Mouse (Mus musculus): ENCODE measurements around the gene Macrod2. TPM values are rescaled to one million over a fixed set of nuclear protein-coding genes. Genes with fewer than 3 reads are reported as not detected.
A peak's percentile ranks its signal among the peaks of the same experiment; 100 is the strongest.

Gene Macrod2
- total RNA-seq, 2 experiments from 2014 or later, result 69.6 to 70.8 TPM

DNA sequence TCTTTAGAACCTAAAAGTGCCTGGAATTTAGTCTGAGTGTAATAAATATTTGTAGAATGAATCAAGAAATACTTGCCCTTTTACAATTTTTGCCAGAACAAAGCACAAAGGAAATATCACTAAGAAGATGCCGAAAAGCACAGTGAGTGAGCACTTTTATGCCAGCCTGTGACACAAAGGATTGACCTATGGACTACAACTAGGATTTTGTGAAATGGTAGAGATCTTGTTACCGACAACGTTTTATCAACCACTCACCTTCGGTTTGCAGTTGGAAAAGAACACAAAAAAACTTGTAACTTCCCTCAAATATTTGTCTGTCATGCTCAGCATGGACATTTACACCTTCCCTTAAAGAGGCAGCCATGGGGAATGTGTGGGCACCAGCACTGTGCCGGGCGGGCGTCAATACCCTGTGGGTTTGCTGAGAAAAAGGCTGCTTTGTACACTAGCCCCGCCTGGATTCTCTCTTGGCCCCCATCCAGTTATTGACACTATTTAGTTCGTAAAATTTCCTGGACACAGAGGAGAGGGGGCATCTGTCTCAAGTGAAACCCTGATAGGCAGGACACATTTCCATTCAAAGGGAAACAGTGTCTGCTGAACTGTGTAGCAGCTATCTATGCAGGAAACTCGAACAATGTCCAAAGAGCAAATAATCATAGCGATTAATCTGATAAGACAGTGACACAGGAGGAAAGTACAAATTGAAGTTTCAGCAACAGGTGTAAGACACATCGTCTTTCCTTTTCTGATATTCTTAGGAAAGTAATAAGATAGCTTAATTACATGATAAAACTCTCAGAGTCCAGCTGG, 368.2 kb downstream of the Macrod2 start:
- intact Hi-C loops (cut with DNase I), result no loop called here
- peak in 1 of 2 experiments; percentile 18 for DNase-seq (ENCODE audit: extremely low spot score in 1 of 2, low spot score in 2 of 2)

DNA sequence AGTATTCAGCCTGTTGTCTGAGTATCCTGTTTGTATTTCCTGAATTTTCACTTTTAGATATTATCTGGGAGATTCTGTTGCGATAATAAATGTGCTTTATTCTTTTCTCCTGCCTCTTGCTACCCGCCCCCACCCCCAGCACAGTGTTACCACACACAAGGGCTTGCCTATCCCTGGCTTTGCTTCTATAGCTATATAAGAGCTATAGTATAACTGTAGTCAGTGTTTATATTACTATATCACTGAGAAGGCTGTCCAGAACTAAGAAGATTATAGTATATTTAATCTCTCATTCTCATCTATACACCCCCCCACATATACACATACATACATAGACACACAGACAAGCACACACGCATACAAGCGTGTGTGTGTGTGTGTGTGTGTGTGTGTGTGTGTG, 374.4 kb downstream of the Macrod2 start:
- DNase-seq (ENCODE audit: extremely low spot score in 1 of 2, low spot score in 2 of 2), result no peak
- intact Hi-C loops (cut with DNase I), result no loop called here

DNA sequence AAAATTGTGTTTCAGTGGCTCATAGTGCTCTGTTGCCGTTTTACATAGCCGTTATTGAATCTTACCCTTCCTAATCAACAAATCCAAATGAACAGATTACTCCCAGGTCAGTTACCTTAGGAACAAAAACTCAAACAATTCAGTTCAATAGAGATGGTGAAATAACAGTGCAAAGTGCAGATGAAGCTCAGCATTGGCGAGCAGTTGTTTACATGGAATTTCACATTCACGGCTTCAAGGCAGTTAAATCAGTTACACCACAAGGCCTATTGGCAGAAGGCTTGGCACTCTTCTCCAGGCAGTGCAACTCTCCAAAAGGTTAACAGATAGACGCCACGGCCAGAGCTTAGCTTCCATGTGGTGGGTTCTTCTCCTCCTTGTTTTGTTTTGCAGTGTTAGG, 377.7 kb downstream of the Macrod2 start:
- intact Hi-C loops (cut with DNase I), result no loop called here
- no peak for DNase-seq (ENCODE audit: extremely low spot score in 1 of 2, low spot score in 2 of 2)

DNA sequence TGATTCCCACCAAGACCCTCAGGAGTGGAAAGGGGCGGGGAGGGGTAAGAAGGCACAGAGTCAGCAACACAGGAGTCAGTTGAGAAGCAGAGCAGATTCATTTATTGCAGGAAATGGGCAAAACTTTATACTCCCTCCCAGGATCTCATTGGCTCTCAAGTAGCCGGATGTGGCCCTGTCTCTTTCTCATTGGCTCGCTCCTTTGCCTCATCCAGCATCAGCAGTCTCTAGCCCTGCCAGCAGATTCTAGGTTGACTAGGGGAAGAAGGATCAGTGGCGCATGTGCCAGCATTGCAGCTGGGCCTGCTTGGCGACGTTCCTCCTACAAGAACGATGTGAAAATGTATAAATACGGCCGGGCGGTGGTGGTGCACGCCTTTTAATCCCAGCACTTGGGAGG, 378.3 kb downstream of the Macrod2 start:
- intact Hi-C loops (cut with DNase I), result no loop called here
- peak in 1 of 2 experiments; percentile 17 for DNase-seq (ENCODE audit: extremely low spot score in 1 of 2, low spot score in 2 of 2)

DNA sequence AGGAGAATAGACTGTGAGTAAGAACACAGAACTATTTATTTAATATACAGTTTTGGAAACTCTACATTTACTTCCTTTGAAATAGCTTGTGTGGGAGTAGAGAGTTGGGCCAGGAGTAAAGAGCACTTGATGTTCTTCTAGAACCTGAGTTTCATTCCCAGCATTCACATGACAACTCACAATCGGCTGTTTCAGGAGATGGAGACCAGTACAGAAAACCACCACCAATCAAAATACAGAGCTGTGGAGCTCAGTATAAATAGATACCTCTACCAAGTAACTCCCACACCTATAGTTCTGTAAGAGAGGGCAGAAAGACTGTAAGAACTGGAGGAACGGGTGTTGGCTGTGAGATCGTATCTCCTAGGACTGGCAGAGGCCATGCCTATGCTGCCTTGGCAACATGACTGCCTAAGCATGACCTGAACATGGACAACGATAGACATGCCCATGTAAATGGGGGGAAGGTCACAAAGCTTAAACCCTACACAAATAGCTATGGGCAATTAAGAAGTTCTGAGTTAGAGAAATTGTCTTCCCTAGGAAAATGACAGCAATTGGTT, 379.8 kb downstream of the Macrod2 start:
- no peak for DNase-seq (ENCODE audit: extremely low spot score in 1 of 2, low spot score in 2 of 2)
- intact Hi-C loops (cut with DNase I), result no loop called here

DNA sequence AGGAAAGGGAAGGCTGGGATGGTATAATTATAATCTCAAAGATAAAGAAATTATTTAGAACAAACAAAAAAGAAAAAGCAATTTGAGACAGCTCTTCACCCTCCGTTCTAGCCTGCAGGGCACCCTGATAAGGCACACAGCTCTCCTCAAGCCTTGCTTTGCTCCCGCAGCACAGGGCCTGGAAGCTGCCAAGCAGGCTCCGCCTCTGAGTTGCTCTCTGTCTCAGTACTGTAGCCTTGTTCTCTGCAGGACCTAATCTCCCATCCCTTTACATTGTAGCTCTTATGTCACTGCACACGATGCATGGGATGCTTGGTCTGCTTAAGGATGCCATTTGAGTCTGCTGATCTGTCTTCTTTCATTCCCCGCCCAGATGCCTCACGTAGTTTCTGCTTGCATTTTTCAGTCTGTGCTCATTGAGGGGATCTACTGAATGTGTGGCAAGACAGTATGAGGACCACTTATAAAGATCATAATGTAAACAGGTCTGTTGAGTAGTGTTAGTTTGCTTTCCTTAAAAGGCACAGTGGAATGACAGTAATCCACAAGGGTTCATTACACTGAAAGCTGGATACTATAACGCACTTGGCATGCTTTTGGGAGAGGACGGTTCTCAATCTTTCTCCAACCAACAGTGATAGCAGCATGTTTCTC, 380.5 kb downstream of the Macrod2 start:
- no peak for DNase-seq (ENCODE audit: extremely low spot score in 1 of 2, low spot score in 2 of 2)
- intact Hi-C loops (cut with DNase I), result no loop called here

DNA sequence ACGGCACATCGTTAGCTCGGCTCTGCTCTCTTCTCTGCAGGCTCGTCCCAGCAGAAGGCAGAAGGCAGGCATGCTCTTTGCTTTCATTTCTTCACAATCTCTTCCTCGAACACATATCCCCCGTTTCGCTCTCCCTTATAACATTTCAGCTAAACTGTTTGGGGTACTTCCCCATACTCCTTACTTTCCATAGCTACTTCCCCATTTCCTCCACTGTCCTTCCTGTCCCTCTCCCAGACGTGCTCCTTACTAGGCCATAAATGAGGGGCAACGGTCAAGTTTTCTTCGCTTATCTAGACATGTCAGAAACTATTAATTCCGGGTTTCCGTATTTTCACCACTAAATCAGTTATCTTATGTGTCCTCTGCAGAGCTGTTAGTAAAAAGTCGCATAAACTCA, 383.1 kb downstream of the Macrod2 start:
- no peak for DNase-seq (ENCODE audit: extremely low spot score in 1 of 2, low spot score in 2 of 2)
- intact Hi-C loops (cut with DNase I), result no loop called here

DNA sequence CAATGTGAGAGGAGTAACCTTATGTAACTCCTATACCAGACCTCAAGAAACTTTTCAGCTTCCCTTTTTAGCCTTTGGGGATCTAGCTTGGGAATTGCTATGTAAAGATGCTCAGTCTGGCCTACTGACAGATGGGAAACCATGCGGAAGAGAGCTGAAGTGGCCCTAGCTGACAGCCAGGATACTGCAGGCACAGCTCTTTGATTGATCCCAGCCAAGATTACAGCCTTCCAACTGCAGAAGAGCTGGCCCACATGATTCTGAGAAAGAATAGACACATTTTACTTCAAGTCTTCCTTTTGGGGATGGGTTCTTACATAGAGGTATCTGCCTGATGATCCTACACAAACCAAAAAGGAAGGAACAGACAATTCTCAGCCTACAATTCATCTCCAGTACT, 387.9 kb downstream of the Macrod2 start:
- DNase-seq (ENCODE audit: extremely low spot score in 1 of 2, low spot score in 2 of 2), result peak in 1 of 2 experiments; percentile 12

DNA sequence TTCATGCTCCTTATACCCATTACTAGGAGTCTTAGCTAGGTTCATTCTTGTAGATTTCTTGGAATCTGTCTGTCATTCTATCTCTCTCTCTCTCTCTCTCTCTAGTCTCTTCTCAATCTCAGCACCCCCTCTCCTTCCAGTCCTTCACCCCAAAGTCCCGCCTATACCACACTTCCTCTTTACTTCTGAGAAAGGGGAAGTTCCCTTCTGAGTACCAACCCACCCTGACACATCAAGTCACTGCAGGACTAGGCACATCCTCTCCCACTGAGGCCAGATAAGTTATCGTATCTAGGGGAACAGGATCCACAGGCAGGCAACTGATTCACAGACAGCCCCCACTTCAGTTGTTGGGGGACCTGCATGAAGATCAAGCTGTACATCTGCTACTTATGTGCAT, 389.5 kb downstream of the Macrod2 start:
- intact Hi-C loops (cut with DNase I), result no loop called here
- no peak for DNase-seq (ENCODE audit: extremely low spot score in 1 of 2, low spot score in 2 of 2)

More for the DNA sequence above, 387.9 kb downstream of the Macrod2 start:
- intact Hi-C loops (cut with DNase I), result no loop called here

DNA sequence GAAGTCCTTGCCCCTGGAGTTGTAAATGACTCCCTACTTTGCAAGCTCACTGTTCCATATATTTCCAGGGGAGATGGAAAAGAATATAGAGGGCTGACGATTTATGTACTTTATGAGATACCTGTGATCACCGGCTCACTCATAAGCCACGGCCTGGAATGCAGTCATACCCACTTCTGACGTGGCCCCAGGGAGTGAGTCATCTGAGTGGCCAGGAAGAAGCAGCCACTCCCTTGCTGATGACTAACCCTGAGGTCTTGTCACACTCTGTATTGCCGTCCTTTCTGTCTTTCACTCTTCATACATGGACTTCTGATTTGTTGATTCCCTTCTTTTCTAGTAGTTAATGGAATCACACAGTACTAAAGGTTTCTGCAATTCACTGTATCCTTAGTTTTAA, 395.3 kb downstream of the Macrod2 start:
- DNase-seq (ENCODE audit: extremely low spot score in 1 of 2, low spot score in 2 of 2), result no peak
- intact Hi-C loops (cut with DNase I), result no loop called here

DNA sequence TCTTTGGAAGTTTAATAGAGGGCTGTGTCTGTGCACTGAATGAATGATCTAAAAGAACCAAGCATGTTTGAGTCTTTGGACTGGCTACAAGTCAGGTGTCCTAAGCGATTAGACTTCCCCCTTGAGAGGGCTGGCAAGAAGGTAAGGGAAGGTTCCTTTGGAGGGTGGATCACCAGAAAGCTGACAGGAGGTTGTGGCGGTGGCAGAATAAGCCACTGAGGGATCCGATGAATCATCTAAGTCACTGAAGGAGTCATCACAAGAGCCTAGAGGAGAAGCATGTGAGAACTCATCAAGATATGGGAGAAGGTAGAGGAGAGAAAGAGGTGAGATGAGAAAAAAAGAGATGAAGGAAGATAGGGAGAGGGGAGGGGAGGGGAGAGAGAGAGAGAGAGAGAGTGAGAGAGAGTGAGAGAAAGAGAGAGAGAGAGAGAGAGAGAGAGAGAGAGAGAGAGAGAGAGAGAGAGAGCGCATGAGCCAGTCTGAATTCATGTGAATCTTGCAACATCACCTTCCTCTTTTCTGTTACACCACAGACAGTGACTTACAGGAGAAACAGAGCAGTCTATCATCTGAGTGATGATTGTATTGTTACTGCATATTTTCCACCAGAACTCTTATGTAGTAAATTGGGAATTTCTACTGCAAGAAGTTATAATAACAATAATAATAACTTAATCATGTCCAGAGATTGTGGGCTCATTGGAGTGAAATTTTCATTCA, 398.9 kb downstream of the Macrod2 start:
- intact Hi-C loops (cut with DNase I), result no loop called here

DNA sequence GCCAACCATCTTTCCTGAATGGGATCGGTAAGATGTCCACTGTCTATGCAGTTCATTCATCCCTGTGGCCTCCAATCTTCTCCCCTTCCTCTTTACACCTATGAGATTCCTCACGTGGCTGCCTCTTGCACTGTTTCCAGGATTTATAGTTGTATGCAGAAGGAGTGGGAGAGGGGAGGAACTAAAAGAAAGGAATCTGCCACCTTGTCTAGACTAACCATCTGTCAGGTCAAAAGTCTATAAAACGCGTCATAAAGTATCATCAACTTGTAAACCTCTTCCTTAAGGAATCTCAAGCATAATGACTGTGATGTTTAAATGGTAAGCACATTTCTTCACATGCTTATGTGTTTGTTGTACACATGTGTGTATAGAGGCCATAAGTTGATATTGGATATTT, 416.6 kb downstream of the Macrod2 start:
- no peak for DNase-seq (ENCODE audit: extremely low spot score in 1 of 2, low spot score in 2 of 2)
- intact Hi-C loops (cut with DNase I), result no loop called here

More for the DNA sequence above, 398.9 kb downstream of the Macrod2 start:
- DNase-seq (ENCODE audit: extremely low spot score in 1 of 2, low spot score in 2 of 2), result no peak

DNA sequence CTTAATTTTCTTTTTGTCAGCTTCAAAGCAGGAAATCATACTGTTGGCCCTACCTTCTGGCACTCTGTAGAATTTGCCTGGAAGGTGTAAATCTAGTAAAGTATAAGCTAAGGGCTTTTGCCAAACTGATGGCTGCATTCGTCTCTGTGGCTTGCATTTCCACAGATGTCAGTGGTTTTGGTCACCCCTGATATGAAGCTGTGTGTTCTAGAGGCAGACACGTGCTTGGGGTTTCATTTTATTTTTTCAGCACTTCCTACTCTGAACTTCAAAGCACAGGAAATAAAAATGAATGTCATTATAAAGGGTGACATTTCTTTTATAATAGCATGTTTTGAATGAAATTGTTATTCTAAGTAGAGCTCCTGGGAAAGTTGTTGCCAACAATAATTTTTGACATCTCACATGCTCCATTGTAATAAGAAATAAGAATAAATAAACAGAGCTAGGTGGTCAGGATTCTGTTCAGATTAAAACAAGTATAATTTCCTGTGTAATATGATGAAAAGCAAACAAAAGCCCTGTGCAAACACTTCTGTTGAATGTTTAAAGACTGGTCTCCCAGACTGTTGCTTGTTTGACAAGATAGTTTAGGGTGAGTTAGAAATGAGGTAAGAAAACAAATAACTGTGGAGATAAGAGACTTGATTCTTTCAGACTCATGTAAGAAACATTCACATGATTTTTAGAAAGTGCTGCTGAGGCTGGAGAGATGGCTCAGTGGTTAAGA, 424.4 kb downstream of the Macrod2 start:
- no peak for DNase-seq (ENCODE audit: extremely low spot score in 1 of 2, low spot score in 2 of 2)
- intact Hi-C loops (cut with DNase I), result no loop called here

DNA sequence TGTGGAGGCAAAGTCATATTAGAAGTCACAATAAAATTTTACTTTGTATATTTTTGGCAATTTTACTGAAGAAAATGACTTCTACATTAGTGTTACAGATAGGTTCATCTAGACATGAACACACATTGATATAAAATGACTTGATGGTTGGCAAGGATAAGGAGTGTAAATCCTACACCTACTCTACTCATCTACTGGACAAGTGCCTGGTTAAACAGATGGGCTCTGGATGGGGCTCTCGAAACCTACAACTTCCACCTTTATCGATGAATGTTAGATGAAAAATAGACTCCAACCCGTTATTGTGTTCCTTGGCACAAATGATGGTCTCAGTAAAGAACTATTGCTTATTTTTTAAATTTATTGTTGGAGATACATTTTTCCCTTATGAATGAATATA, 427.3 kb downstream of the Macrod2 start:
- intact Hi-C loops (cut with DNase I), result no loop called here
- no peak for DNase-seq (ENCODE audit: extremely low spot score in 1 of 2, low spot score in 2 of 2)

DNA sequence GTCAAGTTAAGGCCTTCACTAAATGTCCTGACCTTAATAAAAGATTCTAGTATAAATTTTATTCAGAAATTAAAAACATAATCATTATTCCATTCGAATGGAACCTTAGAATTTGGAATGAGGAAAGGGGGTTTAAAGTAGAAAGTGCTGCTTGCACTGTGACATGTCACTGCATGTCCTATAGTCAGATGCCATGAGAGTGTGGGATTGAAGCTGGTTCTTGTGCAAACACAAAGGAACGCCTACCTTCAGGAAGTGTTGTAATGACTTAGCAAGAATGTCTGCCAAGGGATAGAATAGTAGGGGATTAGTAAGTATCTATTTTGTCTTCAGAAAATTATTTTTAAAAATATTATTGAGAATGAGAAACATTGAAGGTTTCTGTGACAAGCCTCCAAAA, 431.1 kb downstream of the Macrod2 start:
- intact Hi-C loops (cut with DNase I), result no loop called here

DNA sequence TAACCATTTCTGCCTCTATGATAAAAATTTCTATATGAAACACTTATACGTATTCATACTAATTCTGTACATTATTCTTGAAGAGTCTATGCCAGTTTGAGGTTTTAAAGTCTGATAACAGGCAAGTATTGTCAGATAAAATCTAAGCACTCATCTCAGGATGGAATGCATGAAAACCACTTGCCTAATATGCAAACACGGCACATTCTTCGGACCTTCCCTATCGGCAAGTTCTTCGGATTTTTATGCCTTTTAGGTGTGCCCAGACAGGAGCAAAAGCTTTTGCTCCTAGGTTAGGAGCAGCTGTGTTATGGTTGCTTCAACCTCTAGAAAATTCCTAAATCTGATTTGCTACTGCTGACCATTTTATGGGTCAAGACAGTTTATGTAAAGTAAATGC, 433.8 kb downstream of the Macrod2 start:
- no peak for DNase-seq (ENCODE audit: extremely low spot score in 1 of 2, low spot score in 2 of 2)
- intact Hi-C loops (cut with DNase I), result no loop called here

More for the DNA sequence above, 431.1 kb downstream of the Macrod2 start:
- no peak for DNase-seq (ENCODE audit: extremely low spot score in 1 of 2, low spot score in 2 of 2)

DNA sequence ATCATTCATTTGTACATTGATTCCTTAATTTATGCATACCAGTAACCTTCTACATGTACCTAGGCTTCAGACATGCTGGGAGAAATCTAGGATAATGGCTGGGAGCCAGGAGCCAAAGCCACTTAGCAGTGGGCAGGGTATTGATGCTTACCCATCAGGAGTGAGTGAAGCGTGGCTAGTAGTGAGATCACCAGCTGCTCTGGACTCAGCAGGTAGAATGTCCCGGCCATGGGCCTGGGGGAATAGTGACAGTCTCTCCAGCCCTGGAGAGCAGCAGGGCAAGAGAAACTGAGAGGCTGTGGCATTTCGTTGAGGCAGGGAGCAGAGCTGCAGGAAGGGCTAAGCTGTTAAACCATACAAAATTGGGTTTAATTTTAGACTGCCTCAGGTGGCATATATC, 435.0 kb downstream of the Macrod2 start:
- DNase-seq (ENCODE audit: extremely low spot score in 1 of 2, low spot score in 2 of 2), result no peak
- intact Hi-C loops (cut with DNase I), result no loop called here

DNA sequence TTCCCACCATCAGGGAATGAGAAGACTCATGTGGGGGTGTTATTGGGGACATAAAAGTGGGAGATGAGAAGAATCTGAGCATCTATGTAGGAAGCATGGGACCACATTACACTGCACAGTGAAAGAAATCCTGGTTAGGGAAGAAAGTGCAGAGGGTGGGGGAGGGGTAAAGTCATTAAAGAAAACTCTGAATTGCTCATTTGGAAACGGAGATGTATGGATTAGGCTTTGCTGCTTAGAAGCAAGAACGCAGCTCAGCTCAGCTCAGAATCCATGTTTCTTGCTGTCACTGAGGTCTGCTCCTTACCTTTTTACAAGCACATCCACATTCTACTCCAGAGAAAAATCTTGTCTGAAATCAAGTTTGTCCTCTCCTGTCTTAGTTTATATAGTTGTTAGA, 444.3 kb downstream of the Macrod2 start:
- intact Hi-C loops (cut with DNase I), result no loop called here

DNA sequence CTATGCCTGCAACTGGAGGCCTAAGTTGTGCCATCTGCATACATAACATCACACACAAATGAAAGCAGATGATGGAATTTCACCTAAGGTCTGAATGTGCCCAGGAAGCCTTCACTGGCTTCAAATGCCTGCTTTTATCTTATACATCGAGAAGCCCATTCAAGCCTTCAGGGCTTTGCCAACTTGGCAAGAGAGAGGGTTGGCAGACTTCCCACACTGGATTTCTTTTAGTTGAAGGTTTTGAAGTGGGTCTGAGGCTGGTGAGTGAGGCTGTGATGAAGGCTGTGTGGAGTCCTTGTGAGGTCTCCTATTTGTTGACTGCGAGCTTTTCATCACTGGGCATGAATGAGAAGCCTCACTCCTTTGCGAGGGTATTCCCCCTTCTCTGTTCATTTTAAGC, 444.8 kb downstream of the Macrod2 start:
- intact Hi-C loops (cut with DNase I), result no loop called here

More for the DNA sequence above, 444.3 kb downstream of the Macrod2 start:
- no peak for DNase-seq (ENCODE audit: extremely low spot score in 1 of 2, low spot score in 2 of 2)

More for the DNA sequence above, 444.8 kb downstream of the Macrod2 start:
- DNase-seq (ENCODE audit: extremely low spot score in 1 of 2, low spot score in 2 of 2), result peak; percentile 66 to 74
